Mouse (Mus musculus): ENCODE data around the gene Necab2. TPM values are rescaled to one million over a fixed set of nuclear protein-coding genes. Genes with fewer than 3 reads are reported as not detected.

The Necab2 gene
- polyA plus RNA-seq, 1 experiment = not detected

DNA sequence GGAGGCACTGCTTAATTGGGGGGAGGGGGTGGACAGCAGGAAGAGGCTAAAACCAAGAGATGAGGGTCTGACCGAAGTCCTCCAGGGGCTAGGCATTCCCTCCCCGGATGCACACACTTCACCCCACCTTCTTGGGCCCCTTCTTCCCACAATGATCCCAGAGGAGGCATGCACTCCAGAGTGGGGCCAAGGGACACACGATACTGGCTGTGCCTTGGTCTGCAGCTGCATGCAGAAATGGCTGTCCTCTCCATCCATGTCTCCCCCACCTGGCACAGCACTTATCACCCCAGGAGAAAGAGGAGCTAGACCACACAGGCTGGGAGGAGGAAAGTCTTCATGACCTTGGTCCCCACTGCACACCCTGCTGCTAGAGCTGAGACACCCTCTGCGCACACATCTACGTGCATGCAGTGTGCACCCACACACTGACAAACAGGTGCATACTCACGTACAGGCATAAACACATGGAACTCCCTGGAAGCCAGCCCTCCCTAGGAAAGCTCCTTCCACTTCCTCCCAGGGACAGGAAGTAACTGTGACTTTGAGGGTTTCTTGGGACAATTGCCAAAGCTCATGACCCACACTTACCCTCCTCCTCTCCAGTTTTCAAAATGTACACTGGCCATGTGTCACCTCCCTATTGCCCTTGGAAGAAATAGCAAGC lies 20.3 kb upstream of the Necab2 start:
- Histone ChIP-seq H3K4me1 (ENCODE audit: control insufficient read depth, insufficient read depth, low read length) (peaks cover 69% of the 10 kb centered on the region), H3K4me3 (ENCODE audit: insufficient read depth, low read length) (peak overlapping the region; percentile 86), H3K27ac (ENCODE audit: insufficient read depth, low read depth, low read length) (peak overlapping the region; percentile 99)
- TF ChIP-seq POLR2A (IDR thresholded peaks at IDR 0.05; ENCODE audit: borderline replicate concordance, low read depth, low read length) = no peak
- no peak for TF ChIP-seq CTCF (IDR thresholded peaks at IDR 0.05; ENCODE audit: low read depth, low read length)

DNA sequence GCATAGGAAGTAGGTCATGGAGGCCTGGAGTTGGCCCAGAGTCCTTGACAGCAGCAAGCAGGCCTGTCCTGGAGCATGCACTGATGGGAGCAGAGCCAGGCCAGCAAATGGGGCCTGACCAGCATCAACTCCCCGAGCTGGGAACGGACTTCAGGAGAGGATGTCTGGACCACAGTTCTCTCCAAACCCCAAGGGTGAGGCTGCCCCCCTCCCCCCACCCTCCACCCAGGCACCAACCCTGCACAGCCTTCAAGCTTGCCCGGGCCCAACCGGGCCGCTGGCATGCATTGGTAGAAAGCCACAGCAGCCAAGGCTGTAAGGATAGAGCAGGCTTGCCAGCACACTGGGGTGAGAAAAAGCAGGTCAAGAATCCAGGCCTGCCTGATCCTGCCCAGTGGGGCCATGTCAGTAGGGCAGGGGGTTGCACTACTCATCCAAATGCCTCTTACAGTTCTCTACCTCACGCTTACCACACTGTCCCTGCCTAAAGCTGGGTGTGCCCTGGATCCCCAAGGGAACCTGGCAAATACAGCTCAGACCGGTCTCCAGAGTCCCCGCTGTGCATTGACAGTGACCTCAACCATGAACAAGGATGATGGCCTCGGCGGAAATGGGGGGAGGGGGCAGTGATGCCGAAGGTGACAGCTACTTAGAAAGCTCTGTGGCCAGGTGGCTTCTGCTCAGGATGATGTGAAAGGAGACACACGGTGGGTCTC lies 18.7 kb upstream of the Necab2 start:
- Histone ChIP-seq H3K4me1 (ENCODE audit: control insufficient read depth, insufficient read depth, low read length) (peaks cover 70% of the 10 kb centered on the region), H3K27ac (ENCODE audit: insufficient read depth, low read depth, low read length) (no peak overlapping the region), H3K4me3 (ENCODE audit: insufficient read depth, low read length) (no peak overlapping the region)
- TF ChIP-seq POLR2A (IDR thresholded peaks at IDR 0.05; ENCODE audit: borderline replicate concordance, low read depth, low read length) (no peak), CTCF (IDR thresholded peaks at IDR 0.05; ENCODE audit: low read depth, low read length) (no peak)

DNA sequence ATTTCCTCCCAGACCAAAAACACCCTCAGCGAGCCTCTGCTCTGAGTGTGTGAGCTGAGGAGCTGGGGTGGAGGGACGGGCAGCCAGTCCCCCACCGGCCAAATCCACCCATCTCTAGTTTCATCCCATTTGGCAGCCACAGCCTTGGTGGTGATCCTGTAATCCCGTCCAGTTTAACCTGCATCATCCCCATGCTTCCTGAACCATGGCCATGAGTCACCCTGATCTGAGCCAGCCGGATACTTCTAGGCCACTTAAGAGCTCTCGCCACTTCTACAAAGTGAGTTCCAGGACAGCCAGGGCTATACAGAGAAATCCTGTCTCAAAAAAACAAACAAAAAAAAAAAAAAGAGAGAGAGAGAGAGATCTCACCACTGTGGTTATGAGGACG lies 18.2 kb upstream of the Necab2 start:
- no peak for TF ChIP-seq POLR2A (IDR thresholded peaks at IDR 0.05; ENCODE audit: borderline replicate concordance, low read depth, low read length)
- no peak for TF ChIP-seq CTCF (IDR thresholded peaks at IDR 0.05; ENCODE audit: low read depth, low read length)
- Histone ChIP-seq H3K4me1 (ENCODE audit: control insufficient read depth, insufficient read depth, low read length) (peaks cover 68% of the 10 kb centered on the region), H3K27ac (ENCODE audit: insufficient read depth, low read depth, low read length) (no peak overlapping the region), H3K4me3 (ENCODE audit: insufficient read depth, low read length) (no peak overlapping the region)

GRCm38 (mm10) chr8:119428766-119429327 lies 17.7 kb upstream of the Necab2 start:
- Histone ChIP-seq H3K27ac (ENCODE audit: insufficient read depth, low read depth, low read length) (no peak overlapping the region), H3K4me1 (ENCODE audit: control insufficient read depth, insufficient read depth, low read length) (peaks cover 63% of the 10 kb centered on the region), H3K4me3 (ENCODE audit: insufficient read depth, low read length) (no peak overlapping the region)
- TF ChIP-seq CTCF (IDR thresholded peaks at IDR 0.05; ENCODE audit: low read depth, low read length) (no peak), POLR2A (IDR thresholded peaks at IDR 0.05; ENCODE audit: borderline replicate concordance, low read depth, low read length) (no peak)

- Histone ChIP-seq H3K4me3 (ENCODE audit: insufficient read depth, low read length) (no peak overlapping the region), H3K4me1 (ENCODE audit: control insufficient read depth, insufficient read depth, low read length) (peaks cover 56% of the 10 kb centered on the region), H3K27ac (ENCODE audit: insufficient read depth, low read depth, low read length) (no peak overlapping the region)
- TF ChIP-seq CTCF (IDR thresholded peaks at IDR 0.05; ENCODE audit: low read depth, low read length) (no peak), POLR2A (IDR thresholded peaks at IDR 0.05; ENCODE audit: borderline replicate concordance, low read depth, low read length) (no peak)
Measured at GRCm38 (mm10) chr8:119429552-119429951, 17.0 kb upstream of the Necab2 start.

DNA sequence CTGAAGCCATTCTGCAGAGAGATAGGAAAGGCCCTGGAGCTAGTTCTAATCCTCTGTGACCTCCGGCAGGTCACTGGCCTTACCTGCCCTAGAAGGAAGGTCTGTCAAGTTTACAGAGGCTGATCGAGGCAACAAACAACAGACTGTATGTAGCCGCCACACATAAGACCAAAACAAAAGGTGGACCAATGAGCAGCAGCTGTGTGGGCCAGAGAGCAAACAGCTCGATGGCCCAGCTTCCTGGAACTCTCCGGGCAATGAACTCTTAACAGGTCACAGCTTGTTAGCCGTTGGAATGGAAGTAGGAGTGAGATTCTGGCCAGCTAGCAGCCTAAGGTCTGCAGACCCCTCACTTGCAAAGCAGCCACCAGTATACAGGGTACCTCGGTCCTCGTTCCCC lies 16.3 kb upstream of the Necab2 start:
- peaks cover 52% of the 10 kb centered on the region for H3K4me1 ChIP-seq (ENCODE audit: control insufficient read depth, insufficient read depth, low read length)
- no peak overlapping the region for H3K27ac ChIP-seq (ENCODE audit: insufficient read depth, low read depth, low read length)
- no peak overlapping the region for H3K4me3 ChIP-seq (ENCODE audit: insufficient read depth, low read length)
- TF ChIP-seq CTCF (IDR thresholded peaks at IDR 0.05; ENCODE audit: low read depth, low read length) (no peak), POLR2A (IDR thresholded peaks at IDR 0.05; ENCODE audit: borderline replicate concordance, low read depth, low read length) (no peak)

GRCm38 (mm10) chr8:119430690-119431089 lies 15.8 kb upstream of the Necab2 start:
- H3K27ac ChIP-seq (ENCODE audit: insufficient read depth, low read depth, low read length) = no peak overlapping the region
- H3K4me3 ChIP-seq (ENCODE audit: insufficient read depth, low read length) = no peak overlapping the region
- H3K4me1 ChIP-seq (ENCODE audit: control insufficient read depth, insufficient read depth, low read length) = peaks cover 56% of the 10 kb centered on the region
- TF ChIP-seq POLR2A (IDR thresholded peaks at IDR 0.05; ENCODE audit: borderline replicate concordance, low read depth, low read length) (no peak), CTCF (IDR thresholded peaks at IDR 0.05; ENCODE audit: low read depth, low read length) (no peak)

- no peak overlapping the region for H3K4me3 ChIP-seq (ENCODE audit: insufficient read depth, low read length)
- TF ChIP-seq POLR2A (IDR thresholded peaks at IDR 0.05; ENCODE audit: borderline replicate concordance, low read depth, low read length) = no peak
- TF ChIP-seq CTCF (IDR thresholded peaks at IDR 0.05; ENCODE audit: low read depth, low read length) = no peak
- H3K4me1 ChIP-seq (ENCODE audit: control insufficient read depth, insufficient read depth, low read length) = peaks cover 57% of the 10 kb centered on the region
- no peak overlapping the region for H3K27ac ChIP-seq (ENCODE audit: insufficient read depth, low read depth, low read length)
Measured at GRCm38 (mm10) chr8:119432372-119432771, 14.1 kb upstream of the Necab2 start.

GRCm38 (mm10) chr8:119433582-119434174 lies 12.8 kb upstream of the Necab2 start, which contains the start of gene Osgin1:
Osgin1 (plus strand) TSS chr8:119434124.
- Histone ChIP-seq H3K27ac (ENCODE audit: insufficient read depth, low read depth, low read length) (no peak within 1 kb of the TSS), H3K4me1 (ENCODE audit: control insufficient read depth, insufficient read depth, low read length) (peaks cover 56% of the 10 kb centered on the region), H3K4me3 (ENCODE audit: insufficient read depth, low read length) (no peak within 1 kb of the TSS)
- TF ChIP-seq POLR2A (IDR thresholded peaks at IDR 0.05; ENCODE audit: borderline replicate concordance, low read depth, low read length) (no peak), CTCF (IDR thresholded peaks at IDR 0.05; ENCODE audit: low read depth, low read length) (no peak)
